Mouse (Mus musculus): ENCODE results near the gene Cenpt. TPM values are rescaled to one million over a fixed set of nuclear protein-coding genes. Genes with fewer than 3 reads are reported as not detected.
A peak's percentile ranks its signal among the peaks of the same experiment; 100 is the strongest.
"Not testable (repeated sequence)": the region's sequence is repeated elsewhere in the genome, so short reads cannot be mapped to it uniquely, and the experiment has no call there.

The Cenpt gene
- polyA plus RNA-seq, 1 experiment from 2014 or later, result 42.8 TPM

DNA sequence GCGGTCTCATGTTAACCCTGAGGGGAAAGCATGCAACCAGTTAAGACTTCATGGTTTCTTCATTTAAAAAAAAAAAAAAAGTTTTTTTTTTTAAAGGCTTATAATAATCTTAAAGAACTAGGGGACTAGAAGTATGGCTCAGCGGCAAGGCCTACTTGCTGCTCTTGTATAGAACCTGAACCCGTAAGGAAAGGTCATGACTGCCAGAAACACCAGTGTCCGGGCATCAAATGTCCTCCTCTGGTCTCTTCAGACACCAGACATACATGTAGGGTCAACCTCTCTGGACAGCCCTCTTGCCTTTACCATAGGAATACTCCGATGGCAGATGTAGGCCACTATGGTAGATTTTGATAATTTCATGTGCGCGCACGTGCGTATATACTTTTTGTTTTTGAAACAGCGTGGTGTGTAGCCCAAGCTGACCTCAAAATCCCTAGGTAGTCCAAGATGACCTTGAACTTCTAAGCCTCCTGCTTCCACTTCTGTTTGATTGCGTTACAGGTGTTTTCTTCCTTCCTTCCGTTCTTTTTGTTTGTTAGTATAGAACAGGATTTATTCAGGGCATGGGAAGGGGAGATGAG lies 840 bp downstream of the Cenpt start:
- Histone ChIP-seq H3K36me3 (peaks cover 27% of the 10 kb centered on the region), H3K9ac (no peak overlapping the region), H3K4me3 (peak overlapping the region; percentile 92; the same call in 1 of the 2 replicates), H3K27me3 (replicated peaks) (no peaks in the 10 kb centered on the region), H3K4me2 (peak overlapping the region; percentile 81; the same call in 1 of the 2 replicates), H3K9me3 (replicated peaks) (no peaks in the 10 kb centered on the region), H3K27ac (ENCODE audit: poor library complexity, severe bottlenecking) (no peak overlapping the region), H3K4me1 (replicated peaks) (peaks cover 28% of the 10 kb centered on the region)
- ATAC-seq (ENCODE audit: insufficient number of reproducible peaks, low FRiP score), result no peak
- 78% methylated on average over 12 of the region's 12 CpGs for WGBS

DNA sequence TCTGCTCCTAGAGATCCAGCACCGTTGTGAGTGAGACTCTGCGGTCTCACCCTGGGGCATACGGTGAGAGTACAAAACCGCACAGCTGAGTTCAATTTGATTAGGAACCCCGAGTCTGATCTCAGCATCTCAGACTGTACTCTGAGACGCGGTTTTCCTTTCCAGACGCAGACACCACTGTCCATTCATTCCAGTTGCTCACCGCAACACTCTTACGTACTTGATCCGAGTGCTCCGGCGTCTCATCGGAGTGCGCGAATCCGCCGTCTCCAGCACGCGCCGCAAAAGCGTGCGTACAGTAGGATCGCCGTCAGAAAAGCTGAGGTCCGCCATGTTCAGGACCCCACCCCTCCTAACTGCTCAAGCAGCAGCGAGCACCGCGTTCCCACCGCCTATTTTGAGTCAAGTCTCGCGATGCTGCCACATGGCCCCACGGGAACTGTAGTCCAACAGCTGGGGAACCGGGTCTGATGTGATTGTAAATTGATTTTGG lies 1.4 kb downstream of the Cenpt start:
- H3K4me3 ChIP-seq, result peak overlapping the region; percentile 92
- WGBS, result under 1% methylated on average over 34 of the region's 34 CpGs
- H3K4me1 ChIP-seq (replicated peaks), result peaks cover 24% of the 10 kb centered on the region
- peak overlapping the region; percentile 86 for H3K9ac ChIP-seq
- H3K27ac ChIP-seq (ENCODE audit: poor library complexity, severe bottlenecking), result peak overlapping the region; percentile 67
- peak overlapping the region; percentile 81 for H3K4me2 ChIP-seq
- peaks cover 33% of the 10 kb centered on the region for H3K36me3 ChIP-seq
- peak; percentile 74 for ATAC-seq (ENCODE audit: insufficient number of reproducible peaks, low FRiP score)
- no peaks in the 10 kb centered on the region for H3K9me3 ChIP-seq (replicated peaks)
- H3K27me3 ChIP-seq (replicated peaks), result no peaks in the 10 kb centered on the region

DNA sequence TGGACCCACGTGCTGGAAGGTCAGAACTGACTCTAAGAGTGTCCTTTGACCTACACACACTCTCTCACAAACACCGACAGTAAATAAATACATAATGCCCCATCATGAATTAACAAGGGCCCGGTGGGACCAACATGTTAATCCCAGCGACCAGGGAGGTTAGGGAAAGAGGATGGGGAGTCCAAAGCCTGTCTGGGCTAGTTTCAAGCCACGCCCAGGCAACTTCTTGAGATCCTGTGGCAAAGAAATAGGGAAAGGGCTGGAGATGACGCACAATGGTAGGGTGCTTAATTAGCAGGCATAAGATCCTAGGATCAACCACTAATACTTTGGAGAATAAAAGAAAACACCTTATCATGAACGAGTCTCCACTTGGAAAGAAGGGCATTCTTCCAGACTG lies 2.5 kb downstream of the Cenpt start:
- Histone ChIP-seq H3K4me1 (replicated peaks) (peaks cover 20% of the 10 kb centered on the region), H3K4me3 (peak overlapping the region; percentile 27), H3K27me3 (replicated peaks) (no peaks in the 10 kb centered on the region), H3K4me2 (peak overlapping the region; percentile 61), H3K9me3 (replicated peaks) (no peaks in the 10 kb centered on the region), H3K36me3 (peaks cover 43% of the 10 kb centered on the region), H3K27ac (ENCODE audit: poor library complexity, severe bottlenecking) (no peak overlapping the region), H3K9ac (no peak overlapping the region)
- ATAC-seq (ENCODE audit: insufficient number of reproducible peaks, low FRiP score), result no peak
- WGBS, result 82% methylated on average over 7 of the region's 7 CpGs

DNA sequence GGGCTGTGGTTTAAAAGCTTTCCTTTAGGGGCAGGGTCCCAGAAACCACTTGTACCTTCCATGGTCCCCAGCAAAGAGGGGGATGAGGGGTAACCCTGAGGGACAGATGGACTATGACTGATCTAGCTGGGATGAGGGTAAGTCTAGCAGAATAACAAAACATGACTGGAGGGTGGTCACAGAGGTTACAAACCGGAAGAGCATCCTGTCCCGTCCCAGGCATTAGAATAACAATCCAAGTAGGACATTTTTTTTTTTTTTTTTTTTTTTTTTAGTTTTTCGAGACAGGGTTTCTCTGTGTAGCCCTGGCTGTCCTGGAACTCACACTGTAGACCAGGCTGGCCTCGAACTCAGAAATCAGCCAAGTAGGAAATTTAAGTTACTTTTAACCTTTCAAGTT lies 3.1 kb downstream of the Cenpt start:
- H3K4me1 ChIP-seq (replicated peaks), result peaks cover 20% of the 10 kb centered on the region
- no peaks in the 10 kb centered on the region for H3K9me3 ChIP-seq (replicated peaks)
- ATAC-seq (ENCODE audit: insufficient number of reproducible peaks, low FRiP score), result no peak
- peaks cover 49% of the 10 kb centered on the region for H3K36me3 ChIP-seq
- no peak overlapping the region for H3K27ac ChIP-seq (ENCODE audit: poor library complexity, severe bottlenecking)
- 81% methylated on average over 4 of the region's 4 CpGs for WGBS
- H3K27me3 ChIP-seq (replicated peaks), result no peaks in the 10 kb centered on the region
- peak overlapping the region; percentile 61; the same call in 1 of the 2 replicates for H3K4me2 ChIP-seq
- H3K9ac ChIP-seq, result no peak overlapping the region
- no peak overlapping the region for H3K4me3 ChIP-seq

DNA sequence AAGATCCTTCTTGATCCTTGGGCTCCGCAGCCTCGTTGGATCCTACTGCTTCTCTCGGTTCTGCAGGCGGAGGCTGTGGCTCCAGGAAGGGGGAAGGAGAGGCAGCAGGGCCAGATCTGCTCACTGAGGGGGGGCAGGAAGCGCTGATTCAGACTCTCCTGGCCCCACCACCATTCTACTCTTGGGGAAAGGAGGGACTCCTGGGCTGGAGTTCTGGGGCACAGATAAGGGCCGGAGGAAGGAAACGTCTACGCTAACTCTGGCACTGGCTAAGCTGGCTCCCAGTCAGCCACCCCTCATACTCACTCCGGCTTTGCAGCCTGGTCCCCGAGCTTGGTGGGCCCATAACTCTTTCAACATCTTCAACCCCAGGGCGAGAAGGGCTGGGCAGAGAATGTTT lies 6.4 kb downstream of the Cenpt start:
- WGBS, result 66% methylated on average over 11 of the region's 11 CpGs
- Histone ChIP-seq H3K9me3 (replicated peaks) (no peaks in the 10 kb centered on the region), H3K9ac (no peak overlapping the region), H3K4me3 (no peak overlapping the region), H3K4me2 (peak overlapping the region; percentile 9; the same call in 1 of the 2 replicates), H3K27ac (ENCODE audit: poor library complexity, severe bottlenecking) (peak overlapping the region; percentile 73), H3K27me3 (replicated peaks) (no peaks in the 10 kb centered on the region), H3K4me1 (replicated peaks) (peaks cover 20% of the 10 kb centered on the region), H3K36me3 (peaks cover 78% of the 10 kb centered on the region)
- peak; percentile 61; the same call in 1 of the 2 replicates for ATAC-seq (ENCODE audit: insufficient number of reproducible peaks, low FRiP score)

DNA sequence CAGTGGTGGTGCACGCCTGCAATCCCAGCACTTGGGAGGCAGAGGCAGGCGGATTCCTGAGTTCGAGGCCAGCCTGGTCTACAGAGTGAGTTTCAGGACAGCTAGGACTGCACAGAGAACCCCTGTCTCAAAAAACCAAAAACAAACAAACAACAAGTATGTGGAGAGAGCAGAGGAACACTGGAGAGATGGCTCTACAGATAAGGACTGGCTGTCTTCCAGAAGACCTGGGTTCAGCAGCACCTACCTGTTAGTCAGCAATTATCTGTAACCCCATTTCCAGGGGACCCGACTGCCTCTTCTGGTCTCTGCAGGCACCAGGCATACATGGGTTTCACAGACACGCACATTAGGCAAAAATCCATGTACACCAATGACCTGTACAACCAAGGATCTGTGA lies 13.9 kb downstream of the Cenpt start:
- H3K4me1 ChIP-seq (replicated peaks), result no peaks in the 10 kb centered on the region
- 83% methylated on average over 5 of the region's 5 CpGs for WGBS
- ATAC-seq (ENCODE audit: insufficient number of reproducible peaks, low FRiP score), result no peak

DNA sequence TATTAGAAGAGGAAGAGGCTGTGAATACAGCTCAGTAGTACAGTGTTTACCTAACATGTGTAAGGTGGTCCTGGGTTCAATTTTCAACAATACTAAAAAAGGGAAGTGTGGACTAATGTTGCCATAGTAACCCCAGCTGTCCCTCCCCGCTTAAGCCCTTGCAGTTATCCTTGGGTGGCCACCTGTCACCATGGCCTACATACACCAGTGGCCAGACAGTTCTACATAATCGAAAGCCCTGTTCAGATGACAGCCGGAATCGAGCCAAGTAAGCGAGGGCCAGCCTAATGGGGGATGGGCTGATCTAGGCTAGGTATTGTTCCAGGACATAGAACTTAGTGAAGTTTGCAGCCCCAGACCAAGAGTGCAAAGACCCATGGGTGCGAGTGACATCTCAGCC lies 16.1 kb downstream of the Cenpt start:
- Histone ChIP-seq H3K4me1 (replicated peaks) (no peaks in the 10 kb centered on the region), H3K9ac (no peak overlapping the region), H3K27me3 (replicated peaks) (no peaks in the 10 kb centered on the region), H3K36me3 (peaks cover 9% of the 10 kb centered on the region), H3K27ac (ENCODE audit: poor library complexity, severe bottlenecking) (no peak overlapping the region), H3K9me3 (replicated peaks) (no peaks in the 10 kb centered on the region), H3K4me2 (no peak overlapping the region), H3K4me3 (no peak overlapping the region)
- 84% methylated on average over 6 of the region's 6 CpGs for WGBS
- ATAC-seq (ENCODE audit: insufficient number of reproducible peaks, low FRiP score), result no peak

More for the DNA sequence above, 13.9 kb downstream of the Cenpt start:
- Histone ChIP-seq H3K27ac (ENCODE audit: poor library complexity, severe bottlenecking) (no peak overlapping the region), H3K4me3 (no peak overlapping the region), H3K36me3 (peaks cover 27% of the 10 kb centered on the region), H3K9ac (no peak overlapping the region), H3K4me2 (no peak overlapping the region), H3K27me3 (replicated peaks) (no peaks in the 10 kb centered on the region), H3K9me3 (replicated peaks) (no peaks in the 10 kb centered on the region)

DNA sequence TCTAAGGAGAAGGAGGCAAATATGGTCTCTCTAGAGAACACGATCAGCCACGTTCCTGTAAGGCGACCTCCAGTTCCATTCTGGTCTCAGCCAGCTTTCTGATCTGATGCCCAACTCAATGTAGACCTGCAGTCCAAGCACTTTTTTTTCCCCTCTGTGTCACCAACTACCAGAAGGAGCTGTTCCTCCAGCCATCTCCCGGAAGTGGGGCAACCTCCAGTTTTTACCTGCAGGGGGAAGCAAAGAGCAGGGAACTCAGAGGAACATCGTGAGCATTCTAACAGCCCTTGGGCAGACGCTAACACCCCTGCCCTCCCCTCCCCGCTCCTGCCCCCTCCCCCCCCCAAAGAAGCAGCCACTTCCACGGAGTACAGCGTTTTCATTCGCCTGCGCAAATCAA lies 17.8 kb downstream of the Cenpt start:
- 0 out of 2 replicates have a peak, but pooled peaks have one; percentile 39 for ATAC-seq (ENCODE audit: insufficient number of reproducible peaks, low FRiP score)
- Histone ChIP-seq H3K4me1 (replicated peaks) (no peaks in the 10 kb centered on the region), H3K4me2 (no peak overlapping the region), H3K27me3 (replicated peaks) (no peaks in the 10 kb centered on the region), H3K27ac (ENCODE audit: poor library complexity, severe bottlenecking) (no peak overlapping the region), H3K36me3 (no peaks in the 10 kb centered on the region), H3K9ac (no peak overlapping the region), H3K9me3 (replicated peaks) (no peaks in the 10 kb centered on the region), H3K4me3 (no peak overlapping the region)
- 29% methylated on average over 11 of the region's 11 CpGs for WGBS

DNA sequence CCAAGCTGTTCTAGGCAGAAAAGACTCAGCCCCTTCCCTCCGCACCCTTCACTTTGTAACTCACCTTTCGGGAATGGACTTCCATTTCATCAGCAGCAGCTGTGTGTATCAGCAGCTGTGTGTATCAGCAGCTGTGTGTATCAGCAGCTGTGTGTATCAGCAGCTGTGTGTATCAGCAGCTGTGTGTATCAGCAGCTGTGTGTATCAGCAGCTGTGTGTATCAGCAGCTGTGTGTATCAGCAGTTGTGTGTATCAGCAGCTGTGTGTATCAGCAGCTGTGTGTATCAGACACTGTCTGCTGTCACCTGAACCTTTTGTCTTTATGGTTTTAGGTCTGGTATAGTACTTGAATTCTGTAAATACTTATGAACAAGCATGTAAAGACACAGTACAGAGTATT lies 19.3 kb downstream of the Cenpt start:
- ATAC-seq (ENCODE audit: insufficient number of reproducible peaks, low FRiP score); H3K4me3 ChIP-seq; H3K9me3 ChIP-seq (replicated peaks); H3K9ac ChIP-seq; H3K27ac ChIP-seq (ENCODE audit: poor library complexity, severe bottlenecking); H3K4me1 ChIP-seq (replicated peaks); H3K36me3 ChIP-seq; H3K27me3 ChIP-seq (replicated peaks); H3K4me2 ChIP-seq: not testable (repeated sequence)
- WGBS, result 67% methylated on average over 2 of the region's 2 CpGs

DNA sequence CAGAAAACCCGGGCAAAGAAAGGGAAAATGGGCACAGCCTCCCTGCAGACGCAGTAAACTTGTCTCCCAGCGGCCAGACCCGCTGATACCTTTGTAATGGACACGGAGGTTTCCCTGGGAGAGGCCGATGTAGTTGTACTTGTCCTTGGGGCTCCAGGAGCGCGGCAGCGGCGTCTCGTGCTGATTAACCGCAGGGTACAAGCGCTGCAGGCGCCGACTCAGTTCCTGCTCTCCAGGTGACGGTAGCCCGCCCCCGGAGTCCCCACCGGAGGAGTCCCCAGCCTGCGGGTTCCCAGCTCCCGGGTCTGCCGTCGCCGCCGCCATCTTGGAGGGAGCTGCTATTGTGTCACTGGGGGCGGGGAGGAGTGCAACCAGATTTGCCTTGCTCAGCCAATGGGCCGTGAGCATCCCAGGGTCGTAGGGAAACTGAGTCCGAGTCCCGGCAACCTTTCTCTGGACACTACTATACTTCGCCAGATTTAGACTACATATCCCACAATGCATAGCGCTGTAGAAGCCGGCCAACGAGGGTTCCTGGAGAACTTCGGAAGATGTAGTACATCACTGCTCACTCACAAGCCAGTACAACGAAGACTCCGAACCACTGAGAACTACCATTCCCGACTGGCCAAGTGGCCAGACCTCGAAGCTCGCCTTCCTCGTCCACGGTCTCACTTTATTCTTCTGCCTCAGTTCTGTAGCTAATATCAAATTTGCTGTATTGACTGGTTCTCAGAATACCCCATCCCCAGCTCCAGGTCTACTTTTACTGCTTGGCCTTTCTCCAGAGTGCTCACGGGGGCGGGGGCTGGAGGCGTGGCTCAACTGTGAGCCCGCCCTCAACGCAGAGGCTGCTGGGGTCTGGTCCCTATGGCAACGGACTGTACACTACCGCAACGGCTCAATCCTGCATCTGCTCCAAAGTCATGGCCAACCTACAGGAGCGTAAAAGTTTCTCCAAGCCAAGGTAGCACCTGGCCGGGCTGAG lies 25.9 kb downstream of the Cenpt start, which contains the start of the genes Ranbp10 and Tsnaxip1:
Ranbp10 (minus strand) TSS at position 490 of the 988 bp plus-strand sequence.
Tsnaxip1 (plus strand) TSS at position 871 of the 988 bp plus-strand sequence.
- H3K9me3 ChIP-seq (replicated peaks), result no peaks in the 10 kb centered on the region
- peak within 1 kb of the TSS; percentile 82 for H3K27ac ChIP-seq (ENCODE audit: poor library complexity, severe bottlenecking)
- ATAC-seq (ENCODE audit: insufficient number of reproducible peaks, low FRiP score), result peak; percentile 97
- H3K36me3 ChIP-seq, result peaks cover 25% of the 10 kb centered on the region
- H3K4me1 ChIP-seq (replicated peaks), result peaks cover 16% of the 10 kb centered on the region
- peak within 1 kb of the TSS; percentile 95 for H3K4me3 ChIP-seq
- peak within 1 kb of the TSS; percentile 84 for H3K4me2 ChIP-seq
- no peaks in the 10 kb centered on the region for H3K27me3 ChIP-seq (replicated peaks)
- WGBS, result under 1% methylated on average over 52 of the region's 52 CpGs
- peak within 1 kb of the TSS; percentile 96 for H3K9ac ChIP-seq

DNA sequence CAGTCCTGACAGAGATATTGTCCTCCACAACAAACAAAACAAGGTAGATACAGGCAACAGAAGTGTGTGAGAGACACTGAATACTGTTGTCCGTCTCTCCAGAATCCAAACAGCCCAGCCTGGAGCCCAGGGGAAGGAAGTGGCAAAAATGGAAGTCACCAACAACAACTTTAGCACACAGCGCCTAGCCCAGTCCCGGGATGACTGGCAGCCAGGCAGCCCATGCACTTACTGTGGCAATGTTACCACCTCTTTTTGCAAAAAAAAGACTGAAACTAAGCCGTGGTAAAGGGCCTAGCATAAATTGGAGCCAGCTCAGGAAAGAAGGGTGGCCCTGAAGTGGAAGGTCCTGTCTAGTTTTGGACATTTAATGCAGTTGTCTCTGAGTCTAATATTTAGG lies 26.7 kb downstream of the Cenpt start:
- WGBS, result 6% methylated on average over 4 of the region's 4 CpGs
- no peak for ATAC-seq (ENCODE audit: insufficient number of reproducible peaks, low FRiP score)
- peaks cover 16% of the 10 kb centered on the region for H3K4me1 ChIP-seq (replicated peaks)
- H3K36me3 ChIP-seq, result peaks cover 31% of the 10 kb centered on the region
- no peaks in the 10 kb centered on the region for H3K9me3 ChIP-seq (replicated peaks)
- peak overlapping the region; percentile 82 for H3K27ac ChIP-seq (ENCODE audit: poor library complexity, severe bottlenecking)
- H3K4me2 ChIP-seq, result peak overlapping the region; percentile 84
- H3K4me3 ChIP-seq, result peak overlapping the region; percentile 95
- H3K9ac ChIP-seq, result peak overlapping the region; percentile 96
- H3K27me3 ChIP-seq (replicated peaks), result no peaks in the 10 kb centered on the region

All from heart, embryonic 12.5 days (tissue).